Comparison of ENCODE assay signal across 16 mouse cellular contexts in the genomic region with DNA sequence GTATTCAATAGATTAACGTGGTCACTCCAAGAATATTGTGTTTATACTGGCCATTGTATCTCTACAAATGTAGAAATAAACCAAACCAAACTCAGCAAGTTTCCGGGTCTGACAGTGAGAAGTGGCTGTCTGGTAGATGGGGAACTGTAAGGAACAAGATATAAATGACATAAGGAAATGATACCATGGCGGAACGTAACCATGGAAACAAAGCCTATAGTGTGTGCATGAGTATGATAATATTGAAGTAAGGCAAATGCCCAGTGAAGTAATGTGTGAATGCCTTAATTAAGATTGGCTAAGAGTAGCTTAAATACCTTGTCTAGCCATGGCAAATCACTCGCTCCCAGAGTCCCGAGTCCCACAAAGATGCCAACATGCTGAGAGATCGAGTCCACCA.
DNase-seq lines count a peak whose midpoint lies in the region; ATAC-seq and TF ChIP-seq lines count a peak whose summit lies in the region.
"Had no signal": no experiment of that assay in that cellular context is flagged by ENCODE, and none has a peak within 500 bp of the region (broad histone marks: within the 10 kb centered on the region; RNA-seq: fewer than 3 reads in every experiment).

No protein-coding gene starts in this region.

- no peak for TF ChIP-seq CTCF in brain, embryonic 14.5 days (IDR thresholded peaks at IDR 0.05; ENCODE audit: borderline replicate concordance, extremely low read depth, insufficient read depth, insufficient read length)

- 0 out of 2 replicates have a peak, but pooled peaks have one; percentile 22 for ATAC-seq in common myeloid progenitor, adult 5-6 weeks (replicated peaks; ENCODE audit: low read depth, poor library complexity, severe bottlenecking)
- peak; percentile 74 for ATAC-seq in megakaryocyte, adult 5-6 weeks (ENCODE audit: poor library complexity, severe bottlenecking)
- ATAC-seq: forebrain, embryonic 14.5 days; forebrain, embryonic 16.5 days had no signal

- no peak for TF ChIP-seq POLR2A in brain, embryonic 14.5 days (IDR thresholded peaks at IDR 0.05; ENCODE audit: borderline replicate concordance, extremely low read depth, insufficient read depth, insufficient read length, poor library complexity, severe bottlenecking)

- DNase-seq in brain, embryonic 14.5 days (ENCODE audit: low read depth) = peak; percentile 9
- DNase-seq in frontal cortex, adult 2 months (ENCODE audit: extremely low spot score in 1 of 2, low spot score in 1 of 2) = no peak
- no peak for DNase-seq in right cerebral cortex, postnatal 25 days
- DNase-seq in lung, postnatal 36 days = no peak
- DNase-seq: adrenal gland, adult 2 months; adrenal gland, postnatal 10 days; adrenal gland, postnatal 25 days; cerebellum, adult 18-20 months; cerebellum, adult 8-10 months; cerebellum, adult 9-11 months; cerebellum, postnatal 14 days; cerebellum, postnatal 36 days had no signal
